Mouse (Mus musculus): Measurements from ENCODE around the gene Sec24d. TPM values are rescaled to one million over a fixed set of nuclear protein-coding genes. Genes with fewer than 3 reads are reported as not detected.

Gene Sec24d
- polyA plus RNA-seq, 1 experiment from 2014 or later = 32.5 TPM

DNA sequence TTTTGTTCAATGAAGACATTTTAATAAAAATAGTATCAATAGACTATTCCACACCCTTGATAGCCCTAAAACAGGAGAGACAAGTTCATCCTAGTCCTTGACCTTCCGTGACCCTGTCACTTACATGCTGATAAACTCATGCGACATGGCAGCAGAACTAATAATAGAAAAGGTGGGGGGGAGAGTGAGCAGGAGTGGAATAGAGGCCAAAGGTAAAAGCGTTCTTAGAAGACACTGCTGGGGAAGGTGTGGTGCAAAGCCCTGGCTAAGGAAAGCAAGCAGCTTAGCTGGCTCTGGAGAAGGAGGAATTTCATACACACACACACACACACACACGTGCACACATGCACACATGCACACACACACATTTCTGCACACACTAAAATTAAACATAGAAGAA, 57.1 kb downstream of the Sec24d start:
- Histone ChIP-seq H3K4me2 (no peak overlapping the region), H3K27ac (ENCODE audit: low read depth, low read length) (no peak overlapping the region), H3K4me3 (ENCODE audit: low read depth, low read length) (no peak overlapping the region), H3K36me3 (ENCODE audit: control insufficient read depth, insufficient read depth, low read length) (no peaks in the 10 kb centered on the region), H3K27me3 (replicated peaks; ENCODE audit: control insufficient read depth, insufficient read depth, low read length) (no peaks in the 10 kb centered on the region), H3K9ac (ENCODE audit: low read depth, low read length) (no peak overlapping the region), H3K4me1 (replicated peaks; ENCODE audit: control insufficient read depth, insufficient read depth, low read length) (peaks cover 4% of the 10 kb centered on the region; the same call in 1 of the 2 replicates), H3K9me3 (ENCODE audit: control insufficient read depth, low read length) (no peaks in the 10 kb centered on the region)
- ATAC-seq (replicated peaks; ENCODE audit: low FRiP score) (no peak), DNase-seq (ENCODE audit: low spot score) (no peak)
- 58% methylated on average over 4 of the region's 4 CpGs for WGBS

DNA sequence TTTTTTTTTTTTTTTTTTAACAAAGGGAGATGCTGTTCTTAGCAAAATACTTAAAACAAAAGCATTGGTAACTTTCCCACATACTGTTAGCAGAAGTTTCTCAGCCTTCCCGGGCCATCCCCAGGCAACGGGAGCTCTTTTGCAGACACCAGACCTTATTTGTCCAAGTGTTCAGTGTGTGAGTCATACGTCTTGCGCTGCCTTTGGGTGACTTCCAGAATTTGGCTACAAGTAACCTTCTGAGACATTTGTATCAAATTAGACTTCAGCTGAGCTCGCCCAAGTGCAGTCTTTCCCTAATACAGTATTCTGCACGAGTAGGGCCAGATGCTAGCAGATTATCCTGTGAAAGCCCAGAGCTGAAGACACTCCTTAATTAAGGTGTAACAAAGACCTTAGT, 62.0 kb downstream of the Sec24d start:
- WGBS = 67% methylated on average over 6 of the region's 6 CpGs
- no peak overlapping the region for H3K9ac ChIP-seq (ENCODE audit: low read depth, low read length)
- no peaks in the 10 kb centered on the region for H3K9me3 ChIP-seq (ENCODE audit: control insufficient read depth, low read length)
- H3K27ac ChIP-seq (ENCODE audit: low read depth, low read length) = no peak overlapping the region
- peaks cover 3% of the 10 kb centered on the region; the same call in 1 of the 2 replicates for H3K4me1 ChIP-seq (replicated peaks; ENCODE audit: control insufficient read depth, insufficient read depth, low read length)
- H3K4me3 ChIP-seq (ENCODE audit: low read depth, low read length) = no peak overlapping the region
- ATAC-seq (replicated peaks; ENCODE audit: low FRiP score) (no peak), DNase-seq (ENCODE audit: low spot score) (no peak)
- H3K36me3 ChIP-seq (ENCODE audit: control insufficient read depth, insufficient read depth, low read length) = no peaks in the 10 kb centered on the region
- H3K27me3 ChIP-seq (replicated peaks; ENCODE audit: control insufficient read depth, insufficient read depth, low read length) = no peaks in the 10 kb centered on the region
- no peak overlapping the region for H3K4me2 ChIP-seq

DNA sequence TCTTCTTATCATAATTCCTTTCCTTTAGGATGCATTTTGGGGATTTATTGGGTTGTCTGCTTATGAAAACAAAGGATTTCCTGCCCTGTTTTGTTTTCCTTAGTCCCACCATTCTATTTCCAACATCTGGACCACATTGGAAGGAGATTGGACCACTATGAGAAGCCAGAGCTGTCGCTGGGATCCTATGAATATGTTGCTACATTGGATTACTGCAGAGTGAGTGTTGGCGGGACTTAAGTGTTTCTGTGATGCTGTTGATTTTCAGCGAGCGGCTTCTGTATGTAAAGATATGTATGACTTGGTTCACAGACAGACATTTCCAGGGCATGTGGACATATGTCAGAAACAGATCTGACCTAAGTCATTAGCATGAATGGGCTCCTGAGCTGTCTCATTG, 63.0 kb downstream of the Sec24d start:
- no peak for DNase-seq (ENCODE audit: low spot score)
- 76% methylated on average over 4 of the region's 4 CpGs for WGBS
- H3K4me1 ChIP-seq (replicated peaks; ENCODE audit: control insufficient read depth, insufficient read depth, low read length) = peaks cover 2% of the 10 kb centered on the region; the same call in 1 of the 2 replicates

GRCm38 (mm10) chr3:123332330-123333054, 65.2 kb downstream of the Sec24d start:
- H3K9me3 ChIP-seq (ENCODE audit: control insufficient read depth, low read length) = no peaks in the 10 kb centered on the region
- no peak overlapping the region for H3K4me3 ChIP-seq (ENCODE audit: low read depth, low read length)
- DNase-seq (ENCODE audit: low spot score) (no peak), ATAC-seq (replicated peaks; ENCODE audit: low FRiP score) (no peak)
- H3K4me2 ChIP-seq = no peak overlapping the region
- H3K27ac ChIP-seq (ENCODE audit: low read depth, low read length) = no peak overlapping the region
- H3K27me3 ChIP-seq (replicated peaks; ENCODE audit: control insufficient read depth, insufficient read depth, low read length) = no peaks in the 10 kb centered on the region
- no peak overlapping the region for H3K9ac ChIP-seq (ENCODE audit: low read depth, low read length)
- 87% methylated on average over 2 of the region's 2 CpGs for WGBS
- peaks cover 2% of the 10 kb centered on the region; the same call in 1 of the 2 replicates for H3K4me1 ChIP-seq (replicated peaks; ENCODE audit: control insufficient read depth, insufficient read depth, low read length)
- H3K36me3 ChIP-seq (ENCODE audit: control insufficient read depth, insufficient read depth, low read length) = no peaks in the 10 kb centered on the region; the same call in 1 of the 2 replicates

More for the DNA sequence above, 63.0 kb downstream of the Sec24d start:
- Histone ChIP-seq H3K4me2 (no peak overlapping the region), H3K36me3 (ENCODE audit: control insufficient read depth, insufficient read depth, low read length) (no peaks in the 10 kb centered on the region), H3K27me3 (replicated peaks; ENCODE audit: control insufficient read depth, insufficient read depth, low read length) (no peaks in the 10 kb centered on the region), H3K9ac (ENCODE audit: low read depth, low read length) (no peak overlapping the region), H3K4me3 (ENCODE audit: low read depth, low read length) (no peak overlapping the region), H3K27ac (ENCODE audit: low read depth, low read length) (no peak overlapping the region), H3K9me3 (ENCODE audit: control insufficient read depth, low read length) (no peaks in the 10 kb centered on the region)
- no peak for ATAC-seq (replicated peaks; ENCODE audit: low FRiP score)

DNA sequence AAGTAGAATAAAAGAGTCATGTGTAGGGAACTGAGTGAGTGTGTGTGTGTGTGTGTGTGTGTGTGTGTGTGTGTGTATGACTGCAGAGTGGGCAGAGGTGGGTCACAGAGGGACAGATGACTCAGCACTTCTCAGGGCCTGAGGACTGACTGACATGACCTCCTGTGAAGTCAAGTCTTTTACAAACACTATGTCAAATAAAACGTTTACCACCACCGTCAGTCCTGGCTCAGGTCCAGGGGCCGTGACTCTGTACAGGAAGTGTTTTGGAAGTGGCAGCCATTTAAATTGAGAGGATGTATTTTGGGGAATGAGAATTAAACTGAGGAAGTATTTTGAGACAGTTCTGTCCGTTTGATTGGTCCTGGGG, 65.8 kb downstream of the Sec24d start:
- DNase-seq (ENCODE audit: low spot score) = no peak
- peaks cover 2% of the 10 kb centered on the region; the same call in 1 of the 2 replicates for H3K4me1 ChIP-seq (replicated peaks; ENCODE audit: control insufficient read depth, insufficient read depth, low read length)
- no peaks in the 10 kb centered on the region for H3K9me3 ChIP-seq (ENCODE audit: control insufficient read depth, low read length)
- H3K4me2 ChIP-seq = no peak overlapping the region
- no peaks in the 10 kb centered on the region; the same call in 1 of the 2 replicates for H3K36me3 ChIP-seq (ENCODE audit: control insufficient read depth, insufficient read depth, low read length)
- no peak overlapping the region for H3K27ac ChIP-seq (ENCODE audit: low read depth, low read length)
- ATAC-seq (replicated peaks; ENCODE audit: low FRiP score) = peak; percentile 53
- no peak overlapping the region for H3K4me3 ChIP-seq (ENCODE audit: low read depth, low read length)
- H3K27me3 ChIP-seq (replicated peaks; ENCODE audit: control insufficient read depth, insufficient read depth, low read length) = no peaks in the 10 kb centered on the region
- H3K9ac ChIP-seq (ENCODE audit: low read depth, low read length) = no peak overlapping the region
- 35% methylated on average over 4 of the region's 4 CpGs for WGBS

GRCm38 (mm10) chr3:123334947-123335346, 67.7 kb downstream of the Sec24d start:
- 60% methylated on average over 7 of the region's 7 CpGs for WGBS
- H3K9ac ChIP-seq (ENCODE audit: low read depth, low read length) = no peak overlapping the region
- no peaks in the 10 kb centered on the region for H3K9me3 ChIP-seq (ENCODE audit: control insufficient read depth, low read length)
- DNase-seq (ENCODE audit: low spot score) (no peak), ATAC-seq (replicated peaks; ENCODE audit: low FRiP score) (no peak)
- H3K4me3 ChIP-seq (ENCODE audit: low read depth, low read length) = no peak overlapping the region
- H3K36me3 ChIP-seq (ENCODE audit: control insufficient read depth, insufficient read depth, low read length) = no peaks in the 10 kb centered on the region; the same call in 1 of the 2 replicates
- no peaks in the 10 kb centered on the region for H3K27me3 ChIP-seq (replicated peaks; ENCODE audit: control insufficient read depth, insufficient read depth, low read length)
- no peak overlapping the region for H3K4me2 ChIP-seq
- H3K4me1 ChIP-seq (replicated peaks; ENCODE audit: control insufficient read depth, insufficient read depth, low read length) = peaks cover 2% of the 10 kb centered on the region; the same call in 1 of the 2 replicates
- H3K27ac ChIP-seq (ENCODE audit: low read depth, low read length) = no peak overlapping the region

- WGBS = 63% methylated on average over 3 of the region's 3 CpGs
- Histone ChIP-seq H3K36me3 (ENCODE audit: control insufficient read depth, insufficient read depth, low read length) (no peaks in the 10 kb centered on the region; the same call in 1 of the 2 replicates), H3K27me3 (replicated peaks; ENCODE audit: control insufficient read depth, insufficient read depth, low read length) (no peaks in the 10 kb centered on the region), H3K27ac (ENCODE audit: low read depth, low read length) (no peak overlapping the region), H3K4me2 (no peak overlapping the region), H3K4me1 (replicated peaks; ENCODE audit: control insufficient read depth, insufficient read depth, low read length) (peaks cover 2% of the 10 kb centered on the region; the same call in 1 of the 2 replicates), H3K9ac (ENCODE audit: low read depth, low read length) (no peak overlapping the region), H3K4me3 (ENCODE audit: low read depth, low read length) (no peak overlapping the region), H3K9me3 (ENCODE audit: control insufficient read depth, low read length) (no peaks in the 10 kb centered on the region)
- DNase-seq (ENCODE audit: low spot score) (no peak), ATAC-seq (replicated peaks; ENCODE audit: low FRiP score) (no peak)
These were observed 68.2 kb downstream of the Sec24d start for GRCm38 (mm10) chr3:123335480-123335879.

DNA sequence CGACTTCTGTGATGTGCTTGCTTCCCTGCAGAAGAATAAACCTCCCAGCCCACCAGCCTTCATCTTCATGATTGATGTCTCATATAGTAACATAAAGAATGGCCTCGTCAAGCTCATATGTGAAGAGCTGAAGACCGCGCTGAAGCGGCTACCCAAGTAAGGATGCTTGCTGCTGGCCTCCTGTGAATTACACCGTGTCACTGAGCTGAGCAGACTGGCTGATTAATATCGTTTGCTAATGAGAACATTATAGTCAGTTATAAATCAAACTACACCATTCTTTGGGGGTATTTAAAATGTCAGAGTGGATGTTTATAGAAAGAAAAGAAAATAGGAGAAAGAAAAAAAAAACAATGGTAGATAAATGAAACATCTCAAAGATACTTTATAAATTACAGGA, 69.2 kb downstream of the Sec24d start:
- Histone ChIP-seq H3K27ac (ENCODE audit: low read depth, low read length) (no peak overlapping the region), H3K9ac (ENCODE audit: low read depth, low read length) (no peak overlapping the region), H3K4me2 (no peak overlapping the region), H3K9me3 (ENCODE audit: control insufficient read depth, low read length) (no peaks in the 10 kb centered on the region), H3K4me3 (ENCODE audit: low read depth, low read length) (no peak overlapping the region), H3K27me3 (replicated peaks; ENCODE audit: control insufficient read depth, insufficient read depth, low read length) (no peaks in the 10 kb centered on the region), H3K36me3 (ENCODE audit: control insufficient read depth, insufficient read depth, low read length) (no peaks in the 10 kb centered on the region; the same call in 1 of the 2 replicates), H3K4me1 (replicated peaks; ENCODE audit: control insufficient read depth, insufficient read depth, low read length) (peaks cover 2% of the 10 kb centered on the region; the same call in 1 of the 2 replicates)
- WGBS = 75% methylated on average over 7 of the region's 7 CpGs
- DNase-seq (ENCODE audit: low spot score) (no peak), ATAC-seq (replicated peaks; ENCODE audit: low FRiP score) (no peak)

DNA sequence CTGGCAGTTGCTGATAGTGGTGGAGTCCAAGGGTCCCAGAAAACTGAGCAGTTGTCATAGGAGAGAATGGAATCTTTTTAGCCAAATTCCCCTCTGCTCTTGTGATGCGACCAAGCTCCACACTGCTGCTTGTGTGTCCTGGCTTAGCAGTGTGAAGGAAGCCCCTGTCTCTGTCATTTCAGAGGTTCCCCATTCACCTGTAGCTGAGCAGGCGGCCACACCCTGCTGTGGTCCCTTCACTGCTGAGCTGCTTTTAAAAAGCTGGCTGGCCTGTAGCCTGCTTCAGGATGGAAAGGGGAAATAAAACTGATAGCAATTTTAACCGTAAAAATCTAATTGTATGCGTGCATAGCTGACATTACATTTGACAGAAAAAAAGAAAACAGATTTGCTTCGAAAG, 69.7 kb downstream of the Sec24d start:
- Histone ChIP-seq H3K27me3 (replicated peaks; ENCODE audit: control insufficient read depth, insufficient read depth, low read length) (no peaks in the 10 kb centered on the region), H3K4me1 (replicated peaks; ENCODE audit: control insufficient read depth, insufficient read depth, low read length) (peaks cover 2% of the 10 kb centered on the region; the same call in 1 of the 2 replicates), H3K9me3 (ENCODE audit: control insufficient read depth, low read length) (no peaks in the 10 kb centered on the region), H3K36me3 (ENCODE audit: control insufficient read depth, insufficient read depth, low read length) (no peaks in the 10 kb centered on the region; the same call in 1 of the 2 replicates), H3K4me2 (no peak overlapping the region), H3K27ac (ENCODE audit: low read depth, low read length) (no peak overlapping the region), H3K9ac (ENCODE audit: low read depth, low read length) (no peak overlapping the region), H3K4me3 (ENCODE audit: low read depth, low read length) (no peak overlapping the region)
- WGBS = 76% methylated on average over 5 of the region's 5 CpGs
- ATAC-seq (replicated peaks; ENCODE audit: low FRiP score) (no peak), DNase-seq (ENCODE audit: low spot score) (no peak)
